Comparison of ENCODE assay signal across 15 mouse cellular contexts in the genomic region with DNA sequence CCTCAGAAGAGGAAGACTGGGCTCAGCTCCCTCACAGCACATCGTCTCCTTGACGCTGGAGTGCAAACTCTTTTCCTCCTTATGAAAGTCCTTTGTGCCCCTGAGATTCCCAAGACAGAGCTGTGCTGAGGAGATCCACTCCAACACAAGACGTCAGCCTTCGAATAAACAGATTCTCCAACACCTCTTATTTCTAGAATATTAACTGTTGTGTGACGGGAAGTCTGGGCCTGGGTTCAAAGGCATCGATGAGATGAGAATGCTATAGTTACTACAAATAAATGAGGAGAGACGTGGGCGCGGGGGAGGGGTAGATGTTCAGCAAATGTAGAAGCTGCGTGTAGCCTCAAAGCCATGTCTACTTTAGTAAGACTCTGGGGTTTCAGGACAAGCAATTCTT.
"Had no signal": no experiment of that assay in that cellular context is flagged by ENCODE, and none has a peak within 500 bp of the region (broad histone marks: within the 10 kb centered on the region; RNA-seq: fewer than 3 reads in every experiment).

No protein-coding gene starts in this region.

- H3K36me3 ChIP-seq: limb, embryonic 12.5 days; limb, embryonic 15.5 days had no signal

- DNase-seq: kidney, adult 18-20 months; kidney, adult 9 months; kidney, postnatal 14 days; kidney, postnatal 4 days; left cerebral cortex, postnatal 4 days; liver, postnatal 0 days; midbrain, embryonic 14.5 days; thymus, adult 18-20 months; thymus, postnatal 36 days had no signal

- H3K27ac ChIP-seq: limb, embryonic 12.5 days; limb, embryonic 15.5 days; liver, embryonic 14.5 days had no signal

- ATAC-seq: intestine, embryonic 16.5 days; liver, postnatal 0 days had no signal

- H3K4me2 ChIP-seq: limb, embryonic 12.5 days; limb, embryonic 15.5 days; liver, embryonic 11.5 days; midbrain, embryonic 11.5 days had no signal

- H3K9me3 ChIP-seq: limb, embryonic 12.5 days; limb, embryonic 15.5 days had no signal

- H3K4me3 ChIP-seq: limb, embryonic 12.5 days; limb, embryonic 15.5 days had no signal

- H3K27me3 ChIP-seq: limb, embryonic 12.5 days; limb, embryonic 15.5 days had no signal

- H3K9ac ChIP-seq: limb, embryonic 12.5 days; limb, embryonic 15.5 days; liver, embryonic 14.5 days; liver, postnatal 0 days had no signal

- H3K4me1 ChIP-seq: limb, embryonic 15.5 days had no signal
